Mouse (Mus musculus): ENCODE data around the gene Acbd5. TPM values are rescaled to one million over a fixed set of nuclear protein-coding genes. Genes with fewer than 3 reads are reported as not detected.
A peak's percentile ranks its signal among the peaks of the same experiment; 100 is the strongest.

Gene Acbd5
- polyA plus RNA-seq, 1 experiment from 2014 or later: 22.7 TPM

DNA sequence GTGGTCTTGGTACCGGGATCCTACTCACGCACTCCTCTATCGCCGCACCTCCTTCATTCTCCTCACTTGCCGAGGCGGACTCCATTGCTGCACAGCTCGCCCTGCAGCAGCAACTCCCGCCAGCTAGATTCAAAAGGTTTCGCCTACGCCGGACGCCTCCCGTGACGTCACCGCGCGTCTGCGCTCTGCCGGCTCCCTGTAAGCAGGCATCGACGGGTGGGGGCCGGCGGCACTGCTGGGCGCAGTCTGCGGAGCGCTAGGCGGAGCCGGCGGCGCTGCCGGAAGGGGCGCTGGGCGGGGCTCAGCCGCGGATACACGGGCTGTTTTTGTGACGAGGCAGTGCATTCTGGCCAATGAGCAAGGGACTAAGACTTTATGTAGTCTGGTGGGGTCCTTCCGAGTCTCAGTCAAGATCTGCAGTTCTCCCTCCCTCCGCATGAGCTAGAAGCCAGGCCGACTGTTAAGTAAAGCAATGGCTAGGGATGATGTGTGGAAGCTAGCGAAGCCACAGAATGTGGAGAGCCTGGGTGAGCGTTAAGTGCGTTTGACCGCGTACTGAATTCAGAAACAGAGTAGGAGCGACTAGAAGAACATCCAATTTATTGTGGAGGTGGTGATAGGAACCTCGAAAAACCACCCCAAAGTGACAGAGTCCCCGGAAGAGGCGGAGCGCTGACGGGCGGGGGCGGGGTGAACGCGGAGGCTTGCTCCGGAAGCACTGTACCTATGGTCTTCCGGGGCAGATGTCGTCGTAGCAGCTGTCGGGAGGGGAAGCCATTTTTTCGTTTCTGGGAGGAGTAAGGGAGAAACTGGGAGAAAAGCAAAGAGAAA, 88.0 kb downstream of the Acbd5 start, which contains the start of the genes Mastl and Yme1l1:
Gene Mastl (minus strand): TSS at position 248 of the 831 bp plus-strand sequence.
Gene Yme1l1 (plus strand): TSS at position 593 of the 831 bp plus-strand sequence.
- no peaks in the 10 kb centered on the region for H3K9me3 ChIP-seq (replicated peaks; ENCODE audit: control insufficient read depth, low read length)
- peak within 1 kb of the TSS; percentile 89 for H3K9ac ChIP-seq (ENCODE audit: low read depth, low read length)
- ATAC-seq (replicated peaks; ENCODE audit: insufficient number of reproducible peaks, low FRiP score, low TSS enrichment): peak; percentile 99
- peaks cover 17% of the 10 kb centered on the region for H3K4me1 ChIP-seq (ENCODE audit: control insufficient read depth, insufficient read depth, low read length)
- peak within 1 kb of the TSS; percentile 98 for H3K27ac ChIP-seq (ENCODE audit: low read depth, low read length)
- peak within 1 kb of the TSS; percentile 87 for H3K4me2 ChIP-seq
- under 1% methylated on average over 61 of the region's 61 CpGs for WGBS (ENCODE audit: insufficient replicate concordance)
- no peaks in the 10 kb centered on the region for H3K27me3 ChIP-seq (ENCODE audit: control insufficient read depth, insufficient read depth, low read length)
- H3K36me3 ChIP-seq (ENCODE audit: control insufficient read depth, insufficient read depth, low read length): no peaks in the 10 kb centered on the region
- H3K4me3 ChIP-seq (ENCODE audit: low read depth, low read length): peak within 1 kb of the TSS; percentile 89

GRCm38 (mm10) chr2:23156608-23157081, 88.7 kb downstream of the Acbd5 start:
- H3K9ac ChIP-seq (ENCODE audit: low read depth, low read length): peak overlapping the region; percentile 89
- H3K4me2 ChIP-seq: peak overlapping the region; percentile 87
- no peaks in the 10 kb centered on the region for H3K9me3 ChIP-seq (replicated peaks; ENCODE audit: control insufficient read depth, low read length)
- H3K27me3 ChIP-seq (ENCODE audit: control insufficient read depth, insufficient read depth, low read length): no peaks in the 10 kb centered on the region
- H3K36me3 ChIP-seq (ENCODE audit: control insufficient read depth, insufficient read depth, low read length): no peaks in the 10 kb centered on the region
- H3K4me1 ChIP-seq (ENCODE audit: control insufficient read depth, insufficient read depth, low read length): peaks cover 17% of the 10 kb centered on the region
- no peak for ATAC-seq (replicated peaks; ENCODE audit: insufficient number of reproducible peaks, low FRiP score, low TSS enrichment)
- peak overlapping the region; percentile 98 for H3K27ac ChIP-seq (ENCODE audit: low read depth, low read length)
- under 1% methylated on average over 17 of the region's 17 CpGs for WGBS (ENCODE audit: insufficient replicate concordance)
- peak overlapping the region; percentile 89 for H3K4me3 ChIP-seq (ENCODE audit: low read depth, low read length)

Other genes with a start within 250 kb of the Acbd5 start
- gene Pdss1, start 172.6 kb upstream of the Acbd5 start, polyA plus RNA-seq (2014; fragmentation: Nextera tagmentation; extraction: Ambion mirVana): 32.1 and 35.6 TPM in 2 replicates
- 34.6 and 35.3 TPM in 2 replicates for gene Abi1, start 27.9 kb upstream of the Acbd5 start, polyA plus RNA-seq (2014; fragmentation: Nextera tagmentation; extraction: Ambion mirVana)
- 8.6 and 10.2 TPM in 2 replicates for gene Mastl, start 87.9 kb downstream of the Acbd5 start, polyA plus RNA-seq (2014; fragmentation: Nextera tagmentation; extraction: Ambion mirVana)
- 58.2 and 62.5 TPM in 2 replicates for gene Yme1l1, start 88.2 kb downstream of the Acbd5 start, polyA plus RNA-seq (2014; fragmentation: Nextera tagmentation; extraction: Ambion mirVana)
- gene 4931423N10Rik, start 139.3 kb downstream of the Acbd5 start, polyA plus RNA-seq (2014; fragmentation: Nextera tagmentation; extraction: Ambion mirVana): not detected in 2 replicates

Measured in heart, embryonic 11.5 days (tissue).